Mouse (Mus musculus) testis, adult 2 months (tissue): Measurements from ENCODE around the gene Olfr299. TPM values are rescaled to one million over a fixed set of nuclear protein-coding genes. Genes with fewer than 3 reads are reported as not detected.

Experiments
- H3K27ac ChIP-seq: fragments of 200-500 bp; 2 replicates; pipeline ENCODE4 v1.5.1; 2012; ENCODE audit warnings: low read depth, low read length; ENCODE audit not compliant: control insufficient read depth, insufficient read depth
- H3K27me3 ChIP-seq: fragments of 200-500 bp; 2 replicates; pipeline ENCODE4 v1.6.1; 2012; ENCODE audit warnings: mild to moderate bottlenecking, low read length, moderate library complexity; ENCODE audit not compliant: control insufficient read depth, insufficient read depth
- H3K36me3 ChIP-seq: fragments of 200-500 bp; 2 replicates; pipeline ENCODE4 v1.6.1; 2012; ENCODE audit warnings: mild to moderate bottlenecking, low read length; ENCODE audit not compliant: control insufficient read depth, insufficient read depth
- H3K4me1 ChIP-seq: fragments of 200-500 bp; 2 replicates; pipeline ENCODE4 v1.6.1; 2012; ENCODE audit warnings: low read length; ENCODE audit not compliant: control insufficient read depth, insufficient read depth
- H3K4me3 ChIP-seq: fragments of 200-500 bp; 2 replicates; pipeline ENCODE4 v1.5.1; 2012; ENCODE audit warnings: low read depth, mild to moderate bottlenecking, low read length, moderate library complexity, mixed read lengths; ENCODE audit not compliant: control insufficient read depth
- CTCF ChIP-seq: fragments of 200-500 bp; IDR thresholded peaks from 2 replicates; pipeline ENCODE4 v1.5.1; 2012; ENCODE audit warnings: low read depth, mild to moderate bottlenecking, inconsistent platforms, low read length, moderate library complexity; ENCODE audit not compliant: control insufficient read depth, insufficient read depth, insufficient replicate concordance
- POLR2A ChIP-seq: fragments of 200-500 bp; IDR thresholded peaks from 2 replicates; pipeline ENCODE4 v1.6.1; 2012; ENCODE audit warnings: low read depth, mild to moderate bottlenecking, inconsistent platforms, low read length, moderate library complexity; ENCODE audit not compliant: control insufficient read depth
- polyA plus RNA-seq: library from polyadenylated mRNA; depleted of rRNA; stranded (reverse); fragments of >200 nt; gene quantifications from 2 replicates; pipeline ENCODE4 v1.2.3, GENCODE M21; 2012; rRNA removed

Gene Olfr299
- not detected in 2 replicates for polyA plus RNA-seq

DNA sequence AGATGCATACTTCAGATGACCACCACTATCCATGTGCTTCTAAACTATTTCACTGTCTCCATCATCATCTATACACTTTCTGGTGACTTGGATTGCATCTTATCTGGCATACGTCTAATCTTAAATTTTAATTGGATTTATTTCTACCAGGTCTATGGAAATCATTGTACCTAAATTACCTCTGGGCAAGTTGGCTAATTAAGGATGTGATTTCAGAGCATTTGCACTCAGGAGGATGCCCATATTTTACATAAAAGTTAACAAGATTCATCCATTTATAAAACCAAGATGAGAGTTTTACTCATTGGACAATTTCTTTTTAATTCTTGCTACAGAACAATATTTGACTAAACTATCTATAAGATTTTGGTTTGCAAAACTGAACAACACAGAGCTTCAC is at the start of gene Olfr299:
Olfr299 (plus strand) TSS at position 301 of the 400 bp plus-strand sequence.
- H3K4me1 ChIP-seq, result no peaks in the 10 kb centered on the region
- H3K27ac ChIP-seq, result no peak within 1 kb of the TSS
- TF ChIP-seq POLR2A (no peak), CTCF (no peak)
- no peak within 1 kb of the TSS for H3K4me3 ChIP-seq
- no peaks in the 10 kb centered on the region for H3K27me3 ChIP-seq
- H3K36me3 ChIP-seq, result no peaks in the 10 kb centered on the region

- H3K4me1 ChIP-seq, result no peaks in the 10 kb centered on the region
- H3K27ac ChIP-seq, result no peak within 1 kb of the TSS
- TF ChIP-seq CTCF (no peak), POLR2A (no peak)
- H3K27me3 ChIP-seq, result no peaks in the 10 kb centered on the region
- H3K4me3 ChIP-seq, result no peak within 1 kb of the TSS
- H3K36me3 ChIP-seq, result no peaks in the 10 kb centered on the region
These were observed 32.7 kb downstream of the Olfr299 start, which contains the start of gene Olfr298 for GRCm38 (mm10) chr7:86492384-86492783. Gene Olfr298, minus strand, starts transcription at chr7:86492484.

Other genes starting within 250 kb of the Olfr299 start
- not detected in 2 replicates for gene Vmn2r76, start 213.6 kb upstream of the Olfr299 start, polyA plus RNA-seq
- gene Olfr310, start 182.7 kb upstream of the Olfr299 start, polyA plus RNA-seq, result not detected in 2 replicates
- gene Olfr309, start 146.2 kb upstream of the Olfr299 start, polyA plus RNA-seq, result 0.12 TPM in 1 of 2 replicates, not detected in the other
- not detected in 2 replicates for gene Olfr308, start 134.3 kb upstream of the Olfr299 start, polyA plus RNA-seq
- gene Olfr307, start 122.3 kb upstream of the Olfr299 start, polyA plus RNA-seq, result 0.07 and 0.21 TPM in 2 replicates
- 0.25 and 0.30 TPM in 2 replicates for gene Olfr305, start 93.0 kb upstream of the Olfr299 start, polyA plus RNA-seq
- not detected in 2 replicates for gene Olfr304, start 73.3 kb upstream of the Olfr299 start, polyA plus RNA-seq
- 0.52 and 0.95 TPM in 2 replicates for gene Olfr303, start 62.1 kb upstream of the Olfr299 start, polyA plus RNA-seq
- 0.20 and 0.56 TPM in 2 replicates for gene Olfr301, start 56.1 kb upstream of the Olfr299 start, polyA plus RNA-seq
- not detected in 2 replicates for gene Olfr298, start 32.6 kb downstream of the Olfr299 start, polyA plus RNA-seq
- gene Olfr297, start 60.0 kb downstream of the Olfr299 start, polyA plus RNA-seq, result not detected in 2 replicates
- not detected in 2 replicates for gene Olfr295, start 123.9 kb downstream of the Olfr299 start, polyA plus RNA-seq
- gene Olfr294, start 156.7 kb downstream of the Olfr299 start, polyA plus RNA-seq, result not detected in 2 replicates
- gene Olfr293, start 189.1 kb downstream of the Olfr299 start, polyA plus RNA-seq, result not detected in 2 replicates
- gene Olfr292, start 228.4 kb downstream of the Olfr299 start, polyA plus RNA-seq, result not detected in 2 replicates